Mouse (Mus musculus) cerebellum, adult 11-12 months (tissue): ENCODE results near the gene Fubp1.

Source experiments
- DNase-seq: peaks from one replicate; pipeline ENCODE4 v3.0.0; 2022

The Fubp1 gene

GRCm38 (mm10) chr3:152209967-152210634 is at the start of gene Fubp1, which contains the start of gene Dnajb4:
Gene Fubp1, plus strand, starts transcription at chr3:152210422.
Gene Dnajb4, minus strand, starts transcription at chr3:152210302.
- peak; percentile 99 for DNase-seq

GRCm38 (mm10) chr3:152160607-152161006 is 49.6 kb upstream of the Fubp1 start:
- DNase-seq, result no peak

GRCm38 (mm10) chr3:152163320-152163719 is 46.9 kb upstream of the Fubp1 start:
- no peak for DNase-seq

GRCm38 (mm10) chr3:152165014-152165350 is 45.2 kb upstream of the Fubp1 start:
- no peak for DNase-seq

- DNase-seq, result peak; percentile 47
These were observed 44.7 kb upstream of the Fubp1 start for GRCm38 (mm10) chr3:152165351-152166098.

- no peak for DNase-seq
These were observed 44.2 kb upstream of the Fubp1 start, which contains the start of gene Gipc2 for GRCm38 (mm10) chr3:152166099-152166423. Gene Gipc2, minus strand, starts transcription at chr3:152166230.

GRCm38 (mm10) chr3:152166699-152167451 is 43.3 kb upstream of the Fubp1 start:
- peak; percentile 23 for DNase-seq

GRCm38 (mm10) chr3:152168007-152168406 is 42.2 kb upstream of the Fubp1 start:
- DNase-seq, result no peak

- no peak for DNase-seq
These were observed 39.8 kb upstream of the Fubp1 start for GRCm38 (mm10) chr3:152170407-152170806.

GRCm38 (mm10) chr3:152171236-152171635 is 39.0 kb upstream of the Fubp1 start:
- DNase-seq, result no peak

GRCm38 (mm10) chr3:152171862-152172261 is 38.4 kb upstream of the Fubp1 start:
- DNase-seq, result no peak

GRCm38 (mm10) chr3:152172322-152172935 is 37.8 kb upstream of the Fubp1 start:
- no peak for DNase-seq

GRCm38 (mm10) chr3:152178816-152179215 is 31.4 kb upstream of the Fubp1 start:
- DNase-seq, result no peak

- DNase-seq, result no peak
These were observed 30.9 kb upstream of the Fubp1 start for GRCm38 (mm10) chr3:152179285-152179684.

GRCm38 (mm10) chr3:152180624-152181023 is 29.6 kb upstream of the Fubp1 start:
- no peak for DNase-seq

- no peak for DNase-seq
These were observed 26.7 kb upstream of the Fubp1 start for GRCm38 (mm10) chr3:152183522-152183921.

GRCm38 (mm10) chr3:152186106-152186505 is 24.1 kb upstream of the Fubp1 start:
- no peak for DNase-seq

- no peak for DNase-seq
These were observed 20.9 kb upstream of the Fubp1 start for GRCm38 (mm10) chr3:152189306-152189705.

GRCm38 (mm10) chr3:152190679-152191477 is 19.3 kb upstream of the Fubp1 start:
- DNase-seq, result no peak

- DNase-seq, result peak; percentile 27
These were observed 18.4 kb upstream of the Fubp1 start for GRCm38 (mm10) chr3:152191791-152192237.

- DNase-seq, result no peak
These were observed 17.8 kb upstream of the Fubp1 start for GRCm38 (mm10) chr3:152192238-152192931.

- DNase-seq, result no peak
These were observed 17.0 kb upstream of the Fubp1 start for GRCm38 (mm10) chr3:152193177-152193576.
